Mouse (Mus musculus) spleen, postnatal 14 days (tissue): ENCODE data around the gene Zfp446.
A peak's percentile ranks its signal among the peaks of the same experiment; 100 is the strongest.

ENCODE experiments used
- DNase-seq, 2 experiments: peaks; one replicate each; pipeline ENCODE4 v3.0.0; 2021 to 2022; ENCODE audit warnings: low spot score in 2 of 2

Gene Zfp446

DNA sequence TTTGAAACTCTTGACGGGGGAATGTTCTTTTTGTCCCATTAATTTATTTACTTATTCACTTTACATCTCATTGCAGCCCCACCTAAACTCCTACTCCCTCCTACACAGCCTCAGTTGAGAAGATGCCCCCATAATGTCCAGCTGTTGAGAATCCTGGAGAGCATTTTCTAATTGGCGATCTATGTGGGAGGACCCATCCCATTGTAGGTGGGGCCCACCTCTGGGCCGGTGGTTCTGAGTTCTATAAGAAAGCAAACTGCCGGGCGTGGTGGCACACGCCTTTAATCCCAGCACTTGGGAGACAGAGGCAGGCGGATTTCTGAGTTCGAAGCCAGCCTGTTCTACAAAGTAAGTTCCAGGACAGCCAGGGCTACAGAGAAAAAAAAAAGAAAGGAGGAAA lies 9.3 kb downstream of the Zfp446 start:
- no peak for DNase-seq

DNA sequence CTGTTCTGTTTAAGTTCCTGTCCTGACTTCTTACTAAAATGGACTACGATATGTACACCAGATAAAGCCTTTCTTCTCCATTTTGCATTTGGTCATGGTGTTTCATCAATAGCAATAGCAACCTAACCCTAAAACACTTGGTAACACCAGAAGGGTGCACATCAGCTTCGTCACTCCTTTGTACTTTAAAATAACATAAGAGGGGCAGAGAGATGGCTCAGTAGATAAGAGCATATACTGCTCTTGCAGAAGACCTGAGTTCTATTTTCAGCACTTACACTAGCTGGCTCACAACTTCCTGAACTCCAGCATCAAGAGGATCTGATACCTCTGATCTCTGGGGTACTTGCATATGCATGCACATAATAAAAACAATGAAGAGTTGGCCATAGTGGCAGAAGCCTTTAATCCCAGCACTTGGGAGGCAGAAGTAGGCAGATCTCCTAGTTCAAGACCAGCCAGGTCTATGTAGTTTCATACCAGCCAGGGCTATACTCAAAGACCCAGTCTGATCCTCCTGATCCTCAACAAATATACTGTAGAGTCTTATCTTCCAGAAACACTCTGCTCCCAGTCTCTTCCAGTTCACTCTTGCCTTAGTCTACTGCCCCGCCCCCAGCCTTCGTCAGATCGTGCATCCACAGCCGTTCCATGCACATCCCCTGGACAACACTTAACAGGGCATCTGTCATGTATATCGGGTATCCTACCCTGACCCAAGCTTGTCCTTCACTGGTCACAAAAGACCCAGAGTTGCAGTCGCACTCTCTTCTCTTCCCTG lies 10.0 kb downstream of the Zfp446 start:
- no peak for DNase-seq

DNA sequence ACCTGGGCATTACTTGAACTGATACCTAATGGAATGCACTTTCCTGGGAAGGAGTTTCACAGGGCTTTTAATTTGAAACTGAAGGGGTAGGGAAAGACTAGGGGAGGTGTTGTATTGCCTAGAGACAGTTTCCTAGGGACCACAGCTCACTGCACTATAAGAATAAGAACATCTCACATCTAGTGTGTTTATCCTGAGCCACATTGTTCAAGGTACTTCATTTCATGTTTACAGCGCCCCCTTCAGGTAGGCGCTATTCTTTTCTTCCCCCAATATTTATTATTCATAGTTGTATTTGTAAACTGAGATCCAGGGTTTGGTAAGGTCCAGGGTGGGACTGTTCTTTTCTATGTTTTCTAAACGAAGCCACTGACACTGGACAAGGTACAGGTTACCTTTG lies 14.6 kb downstream of the Zfp446 start:
- DNase-seq: peak in 1 of 2 experiments; percentile 32

DNA sequence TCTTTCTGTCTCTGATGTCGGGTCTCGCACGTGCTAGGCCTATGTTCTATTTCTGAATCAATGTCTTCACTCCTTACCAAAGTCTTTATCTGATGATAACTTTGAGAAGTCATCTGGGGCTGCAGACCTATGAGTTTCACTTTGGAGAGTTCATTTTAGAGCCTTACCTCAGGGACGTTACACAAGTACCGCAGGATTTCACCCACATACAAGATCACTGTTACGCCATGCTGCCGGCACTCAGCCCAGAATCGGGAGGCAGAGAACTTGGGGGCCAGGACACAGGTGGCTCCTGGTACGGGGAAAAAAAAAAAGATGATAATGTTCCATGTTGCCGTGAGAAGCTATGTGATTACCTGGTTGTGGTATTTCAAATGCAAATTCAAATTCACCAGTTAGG lies 15.5 kb downstream of the Zfp446 start:
- no peak for DNase-seq

- no peak for DNase-seq
These were observed 18.2 kb downstream of the Zfp446 start for GRCm38 (mm10) chr7:12995862-12996261.

- DNase-seq: no peak
These were observed 19.6 kb downstream of the Zfp446 start for GRCm38 (mm10) chr7:12997230-12997629.

- no peak for DNase-seq
These were observed 20.4 kb downstream of the Zfp446 start, which contains the start of gene Slc27a5 for GRCm38 (mm10) chr7:12998053-12998452. TSS of gene Slc27a5 (minus strand) at chr7:12998192.

DNA sequence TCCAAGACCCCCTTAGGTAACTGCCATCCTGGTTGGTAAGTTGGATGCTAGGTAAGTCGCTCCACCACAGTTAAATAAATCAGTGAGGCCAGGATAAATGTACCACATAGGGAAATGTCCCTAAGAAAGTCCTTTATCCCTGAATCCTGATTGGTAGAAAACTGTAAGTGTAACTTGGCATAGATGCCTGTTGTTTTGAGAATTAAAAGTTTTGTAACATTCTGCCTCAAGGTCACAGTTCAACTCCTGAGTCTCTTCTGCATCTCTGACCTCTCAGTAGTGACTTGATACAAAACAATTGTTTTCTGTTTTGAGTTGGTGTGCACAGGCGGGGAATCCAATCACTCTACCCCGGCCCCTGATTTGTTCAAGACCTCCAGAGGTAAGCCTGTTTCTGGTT lies 21.2 kb downstream of the Zfp446 start, which contains the start of gene Trim28:
Gene Trim28, plus strand, starts transcription at position 264 of the 400 bp plus-strand sequence.
- no peak for DNase-seq

DNA sequence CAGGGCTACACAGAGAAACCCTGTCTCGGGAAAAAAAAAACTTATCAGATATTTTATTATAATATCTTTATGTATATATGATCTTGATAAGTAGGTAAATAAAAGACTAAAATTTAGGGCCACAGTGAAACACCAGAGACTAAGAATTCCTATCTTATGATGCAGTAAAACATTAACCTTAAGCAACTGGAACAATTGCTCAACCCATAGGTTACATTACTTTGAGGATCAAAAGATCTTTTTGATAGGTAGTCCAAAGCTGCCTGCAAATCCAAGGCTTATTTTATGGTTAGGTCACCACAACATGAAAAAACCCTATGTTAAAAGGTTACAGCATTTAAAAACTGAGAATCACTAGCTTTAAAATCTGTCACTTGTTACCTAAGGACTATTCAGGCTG lies 23.9 kb downstream of the Zfp446 start:
- DNase-seq: no peak

DNA sequence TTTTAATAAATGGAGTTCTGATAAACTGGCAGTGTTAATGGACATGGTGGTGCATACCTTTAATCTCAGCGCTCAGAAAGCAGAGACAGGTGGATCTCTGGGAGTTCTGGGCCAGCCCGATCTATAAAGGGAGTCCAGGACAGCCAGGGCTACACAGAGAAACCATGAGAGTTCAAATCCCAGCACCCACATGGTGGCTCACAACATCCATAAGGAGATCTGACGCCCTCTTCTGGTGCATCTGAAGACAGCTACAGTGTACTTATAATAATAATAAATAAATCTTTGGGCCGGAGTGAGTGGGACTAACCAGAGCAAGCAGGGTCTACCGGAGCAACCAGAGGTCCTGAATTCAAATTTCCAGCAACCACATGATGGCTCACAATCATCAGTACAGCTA lies 25.7 kb downstream of the Zfp446 start:
- DNase-seq: no peak

DNA sequence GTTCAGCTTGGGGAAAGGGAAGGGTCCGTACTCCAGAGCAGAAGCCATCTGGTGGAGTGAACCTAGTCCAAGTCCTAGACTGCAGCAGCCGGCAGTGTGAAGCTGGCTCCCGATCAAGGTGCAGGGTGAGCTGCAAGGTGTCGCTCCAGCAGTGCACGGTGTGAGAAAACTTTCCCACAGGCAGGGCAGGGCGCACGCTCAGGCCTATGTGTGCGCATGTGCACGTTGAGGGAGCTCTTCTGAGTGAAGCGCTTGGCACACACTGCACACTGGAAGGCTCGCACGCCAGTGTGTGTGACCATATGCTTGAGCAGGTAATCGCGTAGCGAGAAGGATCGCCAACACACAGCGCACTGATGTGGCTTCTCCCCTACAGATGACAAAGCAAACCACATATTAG lies 28.4 kb downstream of the Zfp446 start:
- no peak for DNase-seq

- DNase-seq: no peak
These were observed 28.9 kb downstream of the Zfp446 start for GRCm38 (mm10) chr7:13006531-13006930.

DNA sequence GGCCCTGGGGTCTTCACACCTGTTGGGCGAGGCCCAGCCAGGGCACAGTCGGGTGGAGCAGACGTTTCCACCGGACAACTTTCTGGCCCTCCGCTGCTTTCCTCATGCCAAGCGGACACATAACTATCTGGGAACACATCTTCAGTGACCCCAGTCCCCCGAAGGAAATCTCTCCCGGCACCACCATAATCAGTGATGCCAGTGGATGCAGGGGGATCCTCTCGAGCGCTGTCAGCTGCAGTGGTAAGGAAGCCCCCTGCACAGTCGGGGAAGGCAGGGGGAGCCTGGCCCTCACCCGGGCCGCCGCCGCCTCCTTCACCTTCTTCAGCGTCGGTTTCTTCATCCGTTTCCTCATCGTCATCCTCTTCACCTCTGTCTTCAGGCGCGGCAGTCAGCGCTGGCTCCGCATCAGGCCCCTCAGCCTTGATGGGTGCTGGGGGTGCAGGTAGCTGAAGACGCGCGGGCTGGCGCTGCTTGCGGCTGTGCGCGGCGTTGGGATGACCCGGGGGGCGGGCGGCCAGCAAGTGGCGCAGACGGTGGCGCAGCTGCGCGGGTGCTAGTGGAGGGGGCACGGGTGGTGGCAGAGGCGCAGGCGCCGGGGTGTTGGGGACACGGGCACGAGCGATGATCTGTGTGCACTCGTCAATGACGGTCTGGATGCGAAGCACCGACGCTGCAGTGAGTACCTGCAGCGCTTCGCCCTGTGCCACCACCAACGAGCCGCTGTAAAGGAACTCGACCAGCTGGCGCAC lies 29.9 kb downstream of the Zfp446 start:
- DNase-seq: no peak

- DNase-seq: peak; percentile 82 to 90
These were observed 31.7 kb downstream of the Zfp446 start for GRCm38 (mm10) chr7:13009143-13010004.

DNA sequence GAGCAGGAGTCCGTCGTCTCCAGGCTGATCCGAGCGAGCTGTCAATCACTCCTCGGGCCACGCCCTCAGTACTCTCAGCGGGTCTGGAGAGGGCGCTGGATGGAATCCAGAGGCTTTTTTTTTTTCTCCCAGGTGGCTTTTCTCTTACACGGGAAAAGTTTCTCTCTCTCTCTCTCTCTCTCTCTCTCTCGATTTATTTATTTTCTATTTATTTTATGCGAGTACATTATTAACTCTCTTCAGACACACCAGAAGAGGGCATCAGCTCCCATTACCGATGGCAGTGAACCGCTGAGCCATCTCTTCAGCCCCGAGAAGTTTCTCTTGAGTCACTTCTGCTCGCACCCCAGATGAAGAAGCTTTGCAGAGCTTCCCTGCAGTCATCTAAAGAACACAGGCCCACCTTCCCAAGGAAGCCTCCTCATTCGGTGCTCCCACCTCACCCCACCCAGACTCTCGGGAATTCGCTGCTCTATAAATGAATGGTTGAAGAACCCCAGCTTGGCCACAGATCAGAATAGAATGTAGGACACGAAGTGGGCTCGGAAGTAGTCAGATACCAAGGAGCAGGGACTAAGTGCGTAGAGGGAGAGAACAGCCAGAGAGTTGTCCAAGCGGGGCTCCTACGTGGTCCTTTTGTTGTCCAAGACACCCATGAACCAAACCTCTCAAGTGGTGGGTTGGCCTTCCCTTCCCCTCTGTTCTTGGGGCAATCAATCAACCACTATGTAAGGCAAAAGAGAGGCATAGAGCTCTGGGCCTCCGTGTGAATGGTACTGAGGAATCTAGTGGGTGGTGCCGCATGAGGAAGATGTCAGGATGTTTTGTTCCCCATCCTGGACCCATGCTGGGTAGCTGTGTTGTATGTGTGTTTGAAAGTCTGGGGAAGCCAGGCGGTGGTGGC lies 32.6 kb downstream of the Zfp446 start, which contains the start of gene Zbtb45:
Gene Zbtb45, minus strand, starts transcription at position 30 of the 904 bp plus-strand sequence.
- DNase-seq: no peak

GRCm38 (mm10) chr7:13013671-13014070 lies 36.0 kb downstream of the Zfp446 start:
- no peak for DNase-seq

GRCm38 (mm10) chr7:13014275-13014839 lies 36.7 kb downstream of the Zfp446 start:
- DNase-seq: no peak

DNA sequence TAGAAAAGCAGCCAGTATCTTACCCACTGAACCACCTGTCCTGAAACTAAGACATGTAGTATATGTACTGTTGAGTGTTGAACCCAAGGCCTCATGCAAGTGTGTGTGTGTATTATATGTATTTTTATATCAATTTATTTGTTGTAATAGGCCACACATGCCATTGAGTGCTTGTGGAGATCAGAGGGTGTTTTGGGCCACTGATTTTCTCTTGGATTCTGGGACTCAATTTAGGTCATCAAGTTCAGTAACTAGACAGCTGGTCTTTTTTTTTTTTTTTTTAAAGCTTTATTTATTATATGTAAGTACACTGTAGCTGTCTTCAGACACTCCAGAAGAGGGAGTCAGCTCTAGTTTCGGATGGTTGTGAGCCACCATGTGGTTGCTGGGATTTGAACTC lies 37.6 kb downstream of the Zfp446 start:
- DNase-seq: no peak

DNA sequence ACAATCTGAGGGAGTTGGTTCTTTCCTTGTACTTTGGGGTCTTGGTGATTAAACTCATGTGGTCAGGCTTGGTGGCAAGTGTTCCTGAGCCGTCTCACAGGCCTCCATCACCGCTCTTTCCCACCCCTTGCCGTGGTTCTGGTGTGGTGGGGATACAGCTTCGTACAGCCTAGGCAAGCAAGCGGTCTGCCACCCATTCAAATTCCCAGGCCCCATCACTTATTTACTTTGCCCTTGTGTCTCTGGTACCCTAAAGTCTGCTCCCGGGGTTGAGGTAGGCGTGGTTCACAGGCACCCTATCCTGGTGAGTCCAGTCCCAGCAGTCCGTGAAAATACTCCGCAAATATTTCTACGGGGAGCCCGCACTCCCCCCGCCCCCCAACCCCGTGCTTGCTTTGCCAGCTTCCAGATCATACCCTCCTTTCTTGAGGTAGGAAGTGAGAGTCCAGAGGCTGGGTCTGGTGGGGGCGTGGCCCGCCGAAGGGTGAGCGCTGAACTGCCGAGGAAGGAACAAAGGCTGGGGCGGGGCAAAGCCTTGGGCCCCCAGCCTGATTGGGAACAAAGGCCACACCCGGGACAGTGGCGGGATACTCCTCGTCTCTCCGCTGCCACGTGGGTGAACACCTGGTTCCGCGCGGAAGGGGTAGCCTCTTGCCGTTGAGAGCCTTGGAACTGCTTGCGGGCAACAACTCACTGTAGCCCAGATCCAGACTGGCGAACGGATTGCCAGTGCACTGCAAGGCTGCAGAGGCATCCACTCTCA lies 45.3 kb downstream of the Zfp446 start:
- DNase-seq: peak; percentile 47 to 49
